Mouse (Mus musculus) megakaryocyte progenitor cell, adult 5-6 weeks (primary cell): ENCODE measurements at regions not wholly inside any gene's neighbourhood (a gene's known extent, or its start where the extent isn't known, plus 50 kb on each side); places are given as distances from the start of the nearest gene placed in this dataset.

Experiments
- ATAC-seq: replicated peaks from 2 replicates; pipeline ENCODE4 v1.8.0; 2016; ENCODE audit warnings: mild to moderate bottlenecking, moderate TSS enrichment, inconsistent platforms; ENCODE audit not compliant: poor library complexity

DNA sequence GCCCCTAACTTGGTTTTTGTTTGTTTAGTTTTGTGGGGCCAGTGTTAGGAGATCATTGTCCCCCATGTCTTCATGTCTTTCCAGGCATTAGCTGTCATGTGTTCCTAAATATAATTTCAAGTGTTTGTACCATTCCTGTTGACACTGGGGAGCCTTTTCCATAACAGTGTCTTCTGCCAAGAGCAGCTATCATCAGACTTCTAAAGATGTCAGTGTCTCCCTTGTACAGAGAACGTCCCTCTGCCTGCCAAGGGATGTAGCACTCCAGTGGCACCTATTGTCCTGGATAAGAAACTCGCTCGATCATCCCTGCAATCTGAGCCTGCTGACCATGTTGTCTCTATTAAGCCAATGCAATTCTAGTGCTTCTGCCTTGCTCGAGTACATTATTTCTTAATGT is 64.6 kb upstream of the Lhfpl2 start:
- ATAC-seq, result no peak

DNA sequence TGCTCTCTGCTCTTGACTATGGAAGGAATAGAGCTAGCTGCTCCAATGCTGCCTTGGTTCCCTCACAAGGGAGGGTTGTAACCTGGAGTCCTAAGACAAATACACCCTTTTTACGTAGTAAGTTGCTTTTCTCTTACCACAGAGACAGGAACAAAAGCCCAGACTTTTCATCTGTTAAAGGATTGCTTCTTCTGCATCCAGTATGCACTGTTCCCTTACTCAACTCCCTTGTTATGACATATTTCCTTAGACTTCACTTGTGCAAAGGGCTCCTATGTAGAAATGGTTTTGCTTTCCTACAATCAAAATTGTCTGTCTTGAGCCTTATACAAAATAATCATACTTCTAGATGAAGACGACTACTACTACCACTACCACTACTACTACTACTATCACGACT is 62.2 kb upstream of the Lhfpl2 start:
- ATAC-seq, result peak; percentile 63

- ATAC-seq, result peak; percentile 68
Measured at GRCm38 (mm10) chr13:93996535-93997382, 60.8 kb upstream of the Lhfpl2 start.

GRCm38 (mm10) chr13:93997981-93998380 is 59.6 kb upstream of the Lhfpl2 start:
- ATAC-seq, result no peak

DNA sequence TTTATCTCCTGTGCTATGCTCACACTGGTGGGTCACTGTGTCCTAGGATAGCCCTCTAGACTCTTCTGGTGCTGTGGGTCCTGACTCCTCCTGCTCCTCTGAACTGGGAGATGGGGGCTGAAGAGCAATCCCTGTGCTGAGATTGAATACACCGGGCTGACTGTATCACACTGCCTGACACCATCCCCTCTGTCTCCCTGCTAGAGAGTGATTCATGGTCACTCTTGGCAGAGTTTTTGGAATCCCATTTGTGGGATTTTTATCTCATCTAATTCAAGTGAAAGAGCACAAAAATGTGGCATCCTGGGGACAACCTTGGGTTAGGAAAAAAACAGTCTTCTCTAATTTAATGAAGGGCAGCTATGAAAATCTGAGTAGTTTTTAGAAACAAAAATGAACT is 59.2 kb upstream of the Lhfpl2 start:
- ATAC-seq, result no peak

- ATAC-seq, result no peak
Measured at GRCm38 (mm10) chr13:94003816-94004215, 53.8 kb upstream of the Lhfpl2 start.

- ATAC-seq, result no peak
Measured at GRCm38 (mm10) chr13:94004417-94004816, 53.2 kb upstream of the Lhfpl2 start.

DNA sequence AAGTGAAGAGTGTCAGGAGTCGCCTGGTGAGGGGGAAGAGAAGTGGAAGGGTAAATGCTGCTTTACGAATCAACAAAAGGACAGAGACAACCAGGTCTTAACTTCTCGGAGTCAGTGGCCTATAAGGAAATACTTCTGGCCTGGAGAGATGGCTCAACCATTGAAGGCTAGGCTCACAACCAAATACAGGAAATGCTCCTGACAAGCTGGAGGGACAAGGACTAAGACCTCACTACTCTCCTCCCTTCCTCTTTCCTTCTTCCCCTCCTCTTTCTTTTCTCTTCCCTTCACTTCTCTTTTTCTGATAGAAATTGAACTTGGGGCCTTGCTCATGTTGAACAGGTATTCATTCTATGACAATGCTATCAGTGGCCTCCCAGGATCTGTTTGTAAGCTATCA is 51.7 kb upstream of the Lhfpl2 start:
- ATAC-seq, result peak; percentile 58
